Mouse (Mus musculus) CH12.LX (cell line): ENCODE measurements around the gene Msh3. TPM values are rescaled to one million over a fixed set of nuclear protein-coding genes. Genes with fewer than 3 reads are reported as not detected.

Experiments used
- DNase-seq: peaks from one replicate; pipeline ENCODE4 v3.0.0-alpha.2; 2013; ENCODE audit errors: extremely low read depth
- H3K27ac ChIP-seq: 2 replicates; pipeline ENCODE4 v1.5.1; 2012; ENCODE audit warnings: low read depth, mild to moderate bottlenecking, control low read depth, moderate library complexity; ENCODE audit not compliant: insufficient read depth
- H3K27me3 ChIP-seq: replicated peaks from 2 replicates; pipeline ENCODE3; 2012; ENCODE audit warnings: inconsistent platforms
- H3K36me3 ChIP-seq, 2 experiments: replicated peaks in 1 of 2; 2 replicates each; pipeline versions ENCODE3 to v1.6.1; 2012; ENCODE audit warnings: inconsistent platforms in 1 of 2, low read length in 1 of 2, mild to moderate bottlenecking in 1 of 2, mixed read lengths in 1 of 2, moderate library complexity in 1 of 2; ENCODE audit not compliant: control insufficient read depth in 1 of 2, insufficient read depth in 1 of 2
- H3K4me1 ChIP-seq, 2 experiments: 2 replicates each; pipeline ENCODE4 v1.6.1; 2012; ENCODE audit warnings: inconsistent platforms in 1 of 2, moderate library complexity in 1 of 2; ENCODE audit not compliant: insufficient read depth in 2 of 2, control insufficient read depth in 1 of 2
- H3K4me2 ChIP-seq: 2 replicates; pipeline ENCODE4 v1.6.1; 2012; ENCODE audit warnings: low read depth, mild to moderate bottlenecking, control low read depth; ENCODE audit not compliant: poor library complexity, insufficient read depth, severe bottlenecking
- H3K4me3 ChIP-seq, 3 experiments: fragments of 150-350 bp in 1 of 3; sonication (generic) in 1 of 3; replicated peaks in 1 of 3; 2 replicates each; pipeline versions ENCODE3 to v1.5.1; 2011 to 2012; ENCODE audit warnings: low read depth in 2 of 3, low read length in 2 of 3, mild to moderate bottlenecking in 2 of 3, moderate library complexity in 2 of 3, control low read depth in 1 of 3, improper control_type of control experiment in 1 of 3, inconsistent platforms in 1 of 3, mixed read lengths in 1 of 3; ENCODE audit not compliant: poor library complexity in 1 of 3
- H3K79me2 ChIP-seq: replicated peaks from 2 replicates; pipeline ENCODE4 v1.6.1; 2012; ENCODE audit warnings: mild to moderate bottlenecking, moderate library complexity; ENCODE audit not compliant: control insufficient read depth, poor library complexity, insufficient read depth, severe bottlenecking; ENCODE audit errors: extremely low read depth
- H3K9ac ChIP-seq: 2 replicates; pipeline ENCODE4 v1.6.1; 2012; ENCODE audit warnings: low read depth, mild to moderate bottlenecking, control low read depth, moderate library complexity; ENCODE audit not compliant: insufficient read depth
- H3K9me3 ChIP-seq: replicated peaks from 2 replicates; pipeline ENCODE3; 2012; ENCODE audit warnings: low read length, inconsistent platforms, mixed read lengths
- CHD1 ChIP-seq: IDR thresholded peaks from 2 replicates; pipeline ENCODE4 v1.6.1; 2012; ENCODE audit warnings: low read depth, low read length, improper control_type of control experiment, inconsistent platforms
- ELF1 ChIP-seq: IDR thresholded peaks from 2 replicates; pipeline ENCODE4 v1.6.1; 2014; ENCODE audit warnings: low read depth, mild to moderate bottlenecking, inconsistent platforms, low read length, improper control_type of control experiment
- HCFC1 ChIP-seq: IDR thresholded peaks from 2 replicates; pipeline ENCODE4 v1.6.1; 2012; ENCODE audit warnings: low read depth, mild to moderate bottlenecking, inconsistent platforms, low read length, improper control_type of control experiment
- JUN ChIP-seq: IDR thresholded peaks from 2 replicates; pipeline ENCODE4 v1.6.1; 2011; ENCODE audit warnings: low read depth, mild to moderate bottlenecking, low read length, improper control_type of control experiment, moderate library complexity; ENCODE audit not compliant: insufficient read depth
- KAT2A ChIP-seq: IDR thresholded peaks from 2 replicates; pipeline ENCODE4 v1.6.1; 2012; ENCODE audit warnings: low read length, improper control_type of control experiment, inconsistent platforms; ENCODE audit not compliant: insufficient replicate concordance
- MAFK ChIP-seq: IDR thresholded peaks from 2 replicates; pipeline ENCODE4 v1.6.1; 2011; ENCODE audit warnings: low read length, improper control_type of control experiment; ENCODE audit not compliant: insufficient replicate concordance
- MAX ChIP-seq: IDR thresholded peaks from 2 replicates; pipeline ENCODE4 v1.6.1; 2011; ENCODE audit warnings: low read length, improper control_type of control experiment
- MEF2A ChIP-seq: IDR thresholded peaks from 2 replicates; pipeline ENCODE4 v1.6.1; 2014; ENCODE audit warnings: low read depth, mild to moderate bottlenecking, inconsistent platforms, low read length, improper control_type of control experiment, borderline replicate concordance
- MXI1 ChIP-seq: IDR thresholded peaks from 2 replicates; pipeline ENCODE4 v1.6.1; 2011; ENCODE audit warnings: mild to moderate bottlenecking, low read depth, low read length, improper control_type of control experiment
- RCOR1 ChIP-seq: conservative IDR thresholded peaks from 2 replicates; pipeline ENCODE4 v1.6.1; 2012; ENCODE audit warnings: low read depth, mild to moderate bottlenecking, inconsistent platforms, low read length, improper control_type of control experiment
- SIN3A ChIP-seq: IDR thresholded peaks from 2 replicates; pipeline ENCODE4 v1.6.1; 2012; ENCODE audit warnings: low read length, improper control_type of control experiment, inconsistent platforms
- SMC3 ChIP-seq: IDR thresholded peaks from 2 replicates; pipeline ENCODE4 v1.6.1; 2011; ENCODE audit warnings: low read depth, low read length, improper control_type of control experiment
- ZMIZ1 ChIP-seq: IDR thresholded peaks from 2 replicates; pipeline ENCODE4 v1.6.1; 2012; ENCODE audit warnings: low read depth, mild to moderate bottlenecking, inconsistent platforms, low read length, improper control_type of control experiment
- dilution Hi-C: fragments of 300-500 bp; cut with MboI; formaldehyde crosslinking; loops from 2 replicates; pipeline ENCODE4 v1.14.3; 2020; ENCODE audit warnings: low sequenced_read_pairs; ENCODE audit not compliant: extremely low pct_unique_long_range_greater_than_20kb, extremely low pct_ligation_motif_present
- in situ Hi-C: fragments of 300-500 bp; cut with MboI; formaldehyde crosslinking; loops from 3 replicates; pipeline ENCODE4 v1.14.3; 2019; ENCODE audit warnings: low sequenced_read_pairs, low pct_ligation_motif_present, low pct_unique_long_range_greater_than_20kb, mixed read lengths
- polyA plus RNA-seq: library from polyadenylated mRNA; unstranded; fragments of >175 nt; gene quantifications from 2 replicates; pipeline ENCODE4 v1.2.1, GENCODE M21; 2012; ENCODE audit warnings: low read depth; ENCODE audit not compliant: insufficient read length
- total RNA-seq, 2 experiments: library from RNA; depleted of rRNA; stranded (reverse); fragments of 300-350 nt in 1 of 2; fragments of >200 nt in 1 of 2; gene quantifications; 2 replicates each; pipeline ENCODE4 v1.2.3; 2012 to 2014

The Msh3 gene
- total and polyA plus RNA-seq, 3 experiments, result 13.7 to 27.0 (median 18.3) TPM

- in situ Hi-C loops, result no loop called here
- dilution Hi-C loops, result no loop called here
- Histone ChIP-seq H3K27me3 (no peaks in the 10 kb centered on the region), H3K4me1 (peaks cover 4 to 24% of the 10 kb centered on the region in 2 experiments; a peak in 2 of 4 replicates), H3K27ac (no peak overlapping the region), H3K4me3 (no peak overlapping the region), H3K9ac (no peak overlapping the region), H3K9me3 (peaks cover 4% of the 10 kb centered on the region), H3K36me3 (peaks cover 4 to 45% of the 10 kb centered on the region in 2 experiments), H3K79me2 (no peaks in the 10 kb centered on the region; the same call in 1 of the 2 replicates), H3K4me2 (no peak overlapping the region; the same call in 1 of the 2 replicates)
- TF ChIP-seq CHD1 (no peak), MAFK (no peak), MXI1 (no peak), JUN (no peak), MAX (no peak), ELF1 (no peak)
- DNase-seq, result no peak
Observed at GRCm38 (mm10) chr13:92303062-92303948, 51.5 kb downstream of the Msh3 start.

- dilution Hi-C loops, result no loop called here
- DNase-seq, result no peak
- H3K27ac ChIP-seq, result no peak overlapping the region
- H3K27me3 ChIP-seq, result no peaks in the 10 kb centered on the region
- H3K4me2 ChIP-seq, result no peak overlapping the region
- in situ Hi-C loops, result no loop called here
- H3K79me2 ChIP-seq, result no peaks in the 10 kb centered on the region; the same call in 1 of the 2 replicates
- H3K9ac ChIP-seq, result no peak overlapping the region
- H3K4me3 ChIP-seq, result no peak overlapping the region
- peaks cover 0 to 39% of the 10 kb centered on the region in 2 experiments for H3K36me3 ChIP-seq
- peaks cover 4 to 24% of the 10 kb centered on the region in 2 experiments; a peak in 2 of 4 replicates for H3K4me1 ChIP-seq
- peaks cover 4% of the 10 kb centered on the region for H3K9me3 ChIP-seq
- TF ChIP-seq ZMIZ1, result no peak
- TF ChIP-seq RCOR1, result no peak
- no peak for TF ChIP-seq SIN3A
- TF ChIP-seq CHD1, result no peak
- TF ChIP-seq SMC3, result no peak
- TF ChIP-seq MEF2A, result no peak
- TF ChIP-seq HCFC1, result no peak
- no peak for TF ChIP-seq KAT2A
- TF ChIP-seq, all 38 proteins: peak for 0
Observed at GRCm38 (mm10) chr13:92302466-92302865, 52.3 kb downstream of the Msh3 start.
